Mouse (Mus musculus): Measurements from ENCODE around the gene Nlrp3.
A peak's percentile ranks its signal among the peaks of the same experiment; 100 is the strongest.

Nlrp3 gene

GRCm38 (mm10) chr11:59614120-59614519 is 72.8 kb downstream of the Nlrp3 start:
- peak in 1 of 2 experiments; percentile 11 for DNase-seq (ENCODE audit: low spot score in 2 of 2)

Data from right cerebral cortex, postnatal 36 days (tissue).